Mouse (Mus musculus) midbrain, embryonic 13.5 days (tissue): Measurements from ENCODE around the gene Mmel1. TPM values are rescaled to one million over a fixed set of nuclear protein-coding genes. Genes with fewer than 3 reads are reported as not detected.

Experiments
- ATAC-seq: fragments of 200-750 bp; cut with Nextera tagmentation; 2 replicates; pipeline ENCODE4 v1.8.0; 2017; ENCODE audit warnings: mild to moderate bottlenecking, moderate TSS enrichment, moderate library complexity
- H3K27ac ChIP-seq: fragments of 300-500 bp; sonication (generic); 2 replicates; pipeline ENCODE4 v1.5.1; 2015; ENCODE audit warnings: inconsistent platforms, mild to moderate bottlenecking, moderate library complexity
- H3K27me3 ChIP-seq: fragments of 300-500 bp; sonication (generic); 2 replicates; pipeline ENCODE4 v1.6.1; 2015; ENCODE audit warnings: mild to moderate bottlenecking, inconsistent platforms
- H3K36me3 ChIP-seq: fragments of 300-500 bp; sonication (generic); 2 replicates; pipeline ENCODE4 v1.6.1; 2015; ENCODE audit warnings: mild to moderate bottlenecking, inconsistent platforms
- H3K4me1 ChIP-seq: fragments of 300-500 bp; sonication (generic); replicated peaks from 2 replicates; pipeline ENCODE4 v1.6.1; 2015; ENCODE audit warnings: inconsistent platforms
- H3K4me2 ChIP-seq: fragments of 300-500 bp; sonication (generic); replicated peaks from 2 replicates; pipeline ENCODE4 v1.6.1; 2015; ENCODE audit warnings: moderate library complexity, mild to moderate bottlenecking, inconsistent platforms
- H3K4me3 ChIP-seq: fragments of 300-500 bp; sonication (generic); replicated peaks from 2 replicates; pipeline ENCODE4 v1.5.1; 2015; ENCODE audit warnings: mild to moderate bottlenecking, inconsistent platforms
- H3K9ac ChIP-seq: fragments of 300-500 bp; sonication (generic); replicated peaks from 2 replicates; pipeline ENCODE4 v1.6.1; 2015; ENCODE audit warnings: mild to moderate bottlenecking, inconsistent platforms
- H3K9me3 ChIP-seq: fragments of 300-500 bp; sonication (generic); 2 replicates; pipeline ENCODE4 v1.6.1; 2016; ENCODE audit warnings: mild to moderate bottlenecking, inconsistent platforms
- WGBS: fragments of 180-500 bp; shearing (Covaris S2); methylation state at CpG from one replicate; pipeline ENCODE4 v1.1.7; 2015; 5-methylcytosine and 5-hydroxymethylcytosine counted together
- polyA plus RNA-seq: library from polyadenylated mRNA; unstranded; fragments of >200 nt; fragmentation: Nextera tagmentation; extraction: Ambion mirVana; gene quantifications from 2 replicates; pipeline ENCODE4 v1.2.1, GENCODE M21; 2015

The Mmel1 gene
- 0.32 and 0.35 TPM in 2 replicates for polyA plus RNA-seq

DNA sequence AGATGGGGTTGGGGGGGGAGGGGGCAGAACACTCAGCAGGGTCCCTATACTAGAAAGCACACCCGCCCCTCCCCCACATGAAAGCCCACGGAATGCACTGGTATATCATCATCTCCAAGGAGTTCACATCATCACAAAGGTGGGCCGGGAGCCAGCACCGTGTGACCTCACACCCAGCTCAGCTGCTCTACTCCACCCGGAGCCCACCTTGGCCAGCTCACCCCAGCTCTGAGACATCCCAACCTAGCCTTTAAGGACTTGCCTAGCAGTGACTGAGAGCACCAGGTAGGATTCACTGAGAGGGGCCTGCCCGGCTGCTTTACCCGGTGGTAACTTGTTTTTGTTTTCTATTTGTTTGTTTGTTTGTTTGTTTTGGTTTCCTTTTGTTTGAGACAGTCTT lies at the start of gene Mmel1:
Mmel1 (plus strand) TSS at position 146 of the 400 bp plus-strand sequence.
- Histone ChIP-seq H3K4me2 (no peak within 1 kb of the TSS), H3K36me3 (no peaks in the 10 kb centered on the region), H3K9ac (no peak within 1 kb of the TSS), H3K27ac (no peak within 1 kb of the TSS), H3K9me3 (no peaks in the 10 kb centered on the region), H3K4me1 (peaks cover 20% of the 10 kb centered on the region), H3K27me3 (peaks cover 38% of the 10 kb centered on the region), H3K4me3 (no peak within 1 kb of the TSS)
- 79% methylated on average over 7 of the region's 7 CpGs for WGBS
- no peak for ATAC-seq

DNA sequence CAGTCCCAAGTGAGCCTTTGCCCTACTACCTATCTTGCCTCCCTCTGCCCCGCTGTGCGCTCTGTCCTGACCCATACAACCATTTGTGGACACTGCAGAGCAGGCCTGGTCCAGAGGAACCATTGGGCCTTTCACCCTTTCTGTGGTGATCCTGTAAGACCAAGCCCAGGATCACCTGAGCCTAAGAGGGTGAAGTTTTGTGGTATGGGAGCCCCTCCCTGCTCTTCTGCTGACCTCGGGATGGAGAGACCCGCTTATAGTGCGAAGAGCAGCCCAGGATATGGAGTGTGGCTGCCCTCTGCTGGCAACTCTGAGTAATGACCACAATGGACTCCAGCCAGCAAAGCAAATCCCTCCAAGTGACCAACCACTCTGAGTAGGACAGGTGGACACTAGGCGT lies 43.7 kb upstream of the Mmel1 start:
- H3K36me3 ChIP-seq: no peaks in the 10 kb centered on the region
- H3K9me3 ChIP-seq: no peaks in the 10 kb centered on the region
- peaks cover 27% of the 10 kb centered on the region for H3K27me3 ChIP-seq
- H3K4me1 ChIP-seq: 0 out of 2 replicates have a peak, but pooled peaks cover 3% of the 10 kb centered on the region
- no peak overlapping the region for H3K4me3 ChIP-seq
- ATAC-seq: peak; percentile 78
- no peak overlapping the region for H3K4me2 ChIP-seq
- WGBS: 33% methylated on average over 6 of the region's 6 CpGs
- no peak overlapping the region for H3K9ac ChIP-seq
- H3K27ac ChIP-seq: no peak overlapping the region

DNA sequence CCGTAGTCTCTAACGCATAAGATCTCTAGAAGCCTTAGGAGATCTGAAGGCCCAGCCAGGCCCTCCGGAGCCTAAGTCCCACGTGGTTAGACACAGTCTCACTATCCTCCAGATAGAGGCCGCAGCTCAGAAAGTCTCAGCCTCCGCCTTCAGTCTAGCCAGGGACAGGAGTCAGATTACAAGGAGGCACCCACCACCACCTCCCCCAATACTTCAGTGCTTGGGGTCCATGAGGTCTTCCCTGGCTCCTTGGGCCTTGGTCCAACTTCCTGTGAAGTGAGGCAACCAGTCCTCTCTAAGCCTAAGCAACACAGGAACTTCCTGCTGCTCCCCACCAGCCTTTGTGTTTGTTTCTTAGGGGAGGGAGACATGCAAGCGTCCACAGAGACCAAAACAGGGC lies 43.2 kb upstream of the Mmel1 start:
- Histone ChIP-seq H3K27ac (no peak overlapping the region), H3K4me1 (0 out of 2 replicates have a peak, but pooled peaks cover 3% of the 10 kb centered on the region), H3K4me3 (no peak overlapping the region), H3K4me2 (no peak overlapping the region), H3K27me3 (peaks cover 27% of the 10 kb centered on the region), H3K9ac (no peak overlapping the region), H3K36me3 (no peaks in the 10 kb centered on the region), H3K9me3 (no peaks in the 10 kb centered on the region)
- peak; percentile 40; the same call in 1 of the 2 replicates for ATAC-seq
- WGBS: 60% methylated on average over 7 of the region's 7 CpGs

DNA sequence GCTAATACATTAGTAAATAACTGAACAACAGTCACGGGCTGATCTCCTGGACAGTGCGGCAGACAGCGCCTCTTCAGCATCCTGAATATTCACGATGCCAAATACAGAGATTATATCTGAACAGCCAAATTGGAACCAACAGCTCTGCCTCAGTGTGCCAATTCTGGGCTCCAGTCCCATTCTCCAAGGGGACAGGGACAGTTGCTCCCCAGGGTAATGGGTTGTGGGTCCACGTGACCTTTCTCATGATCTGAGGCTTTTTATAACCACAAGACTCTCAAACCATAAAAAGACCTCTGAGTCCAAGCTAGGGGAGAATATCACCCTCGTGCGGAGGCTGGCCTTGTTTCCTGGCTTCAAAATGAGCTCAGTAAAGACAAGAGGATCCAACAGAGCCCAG lies 42.2 kb upstream of the Mmel1 start:
- ATAC-seq: no peak
- Histone ChIP-seq H3K36me3 (no peaks in the 10 kb centered on the region), H3K27ac (no peak overlapping the region), H3K4me1 (0 out of 2 replicates have a peak, but pooled peaks cover 3% of the 10 kb centered on the region), H3K9ac (no peak overlapping the region), H3K4me3 (no peak overlapping the region), H3K9me3 (no peaks in the 10 kb centered on the region), H3K4me2 (no peak overlapping the region), H3K27me3 (peaks cover 25% of the 10 kb centered on the region)
- WGBS: 92% methylated on average over 7 of the region's 7 CpGs

DNA sequence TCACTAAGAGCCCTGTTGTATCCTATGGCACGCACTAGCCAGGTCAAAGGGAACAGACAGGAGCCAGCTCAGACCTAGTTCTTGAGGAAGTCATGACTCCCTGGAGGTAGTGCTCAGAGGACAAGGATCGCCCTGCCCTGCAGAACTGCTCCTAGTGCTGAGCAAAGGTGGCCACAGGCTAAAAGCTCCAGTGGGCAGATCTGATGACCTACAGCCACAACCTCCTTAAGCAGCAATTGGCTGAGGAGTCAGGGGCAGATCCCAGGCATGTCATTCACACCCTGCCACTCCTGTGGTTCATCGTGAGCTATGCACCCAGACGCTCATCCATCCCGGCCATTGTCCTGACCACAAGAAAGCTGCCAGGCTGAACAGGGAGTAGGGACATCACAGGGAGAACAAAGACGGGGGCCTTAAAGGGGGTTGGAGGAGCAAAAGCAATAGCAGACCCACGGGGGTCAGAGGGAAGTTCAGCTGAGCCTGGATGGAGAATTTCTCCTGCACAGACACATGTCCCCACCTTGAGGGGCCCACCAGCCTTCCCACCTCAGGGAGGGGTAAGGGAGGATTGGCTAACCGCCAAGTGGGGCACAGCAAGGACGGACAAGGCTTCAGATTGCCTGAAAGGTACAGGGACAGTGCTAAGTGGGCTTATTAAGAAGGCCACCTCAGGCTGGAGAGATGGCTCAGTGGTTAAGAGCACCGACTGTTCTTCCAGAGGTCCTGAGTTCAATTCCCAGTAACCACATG lies 41.3 kb upstream of the Mmel1 start:
- H3K4me3 ChIP-seq: no peak overlapping the region
- H3K27ac ChIP-seq: no peak overlapping the region
- H3K27me3 ChIP-seq: peaks cover 26% of the 10 kb centered on the region
- H3K36me3 ChIP-seq: no peaks in the 10 kb centered on the region
- no peaks in the 10 kb centered on the region for H3K9me3 ChIP-seq
- no peak overlapping the region for H3K9ac ChIP-seq
- WGBS: 47% methylated on average over 10 of the region's 10 CpGs
- H3K4me1 ChIP-seq: 0 out of 2 replicates have a peak, but pooled peaks cover 3% of the 10 kb centered on the region
- ATAC-seq: no peak
- no peak overlapping the region for H3K4me2 ChIP-seq

DNA sequence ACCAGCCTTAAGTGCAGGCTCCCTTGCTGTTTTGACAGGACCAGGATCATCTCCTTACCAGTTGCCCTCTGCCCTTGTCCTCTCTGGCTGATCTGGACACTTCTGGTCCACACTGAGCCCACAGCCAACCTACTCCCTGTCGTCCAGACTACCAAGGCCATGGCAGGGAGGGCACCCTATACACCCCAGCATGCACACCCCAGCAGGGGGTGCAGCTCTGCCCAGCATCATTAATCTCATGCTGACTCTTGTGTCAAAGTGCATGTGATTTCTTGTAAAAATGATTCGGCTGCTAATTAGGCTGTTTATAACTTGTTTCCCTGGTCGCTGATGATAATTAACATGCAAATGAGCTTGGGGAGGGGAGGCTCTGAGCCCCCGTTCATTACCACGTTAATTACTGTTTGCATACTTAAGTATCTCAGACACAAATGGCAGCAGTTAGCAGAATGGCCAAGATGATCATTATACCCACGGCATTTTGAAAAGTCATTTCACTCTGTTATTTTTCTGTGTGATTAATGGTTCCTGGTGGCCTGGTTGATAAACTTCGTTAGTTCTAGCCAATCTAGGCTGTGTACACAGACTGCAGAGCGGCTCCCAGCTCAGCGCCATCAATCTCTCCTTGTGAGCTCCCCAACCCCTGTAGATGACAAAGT lies 37.3 kb upstream of the Mmel1 start:
- H3K4me3 ChIP-seq: no peak overlapping the region
- ATAC-seq: no peak
- H3K4me1 ChIP-seq: peaks cover 3% of the 10 kb centered on the region
- peaks cover 16% of the 10 kb centered on the region for H3K27me3 ChIP-seq
- no peak overlapping the region for H3K27ac ChIP-seq
- no peaks in the 10 kb centered on the region for H3K36me3 ChIP-seq
- H3K9me3 ChIP-seq: no peaks in the 10 kb centered on the region
- no peak overlapping the region for H3K4me2 ChIP-seq
- 57% methylated on average over 9 of the region's 9 CpGs for WGBS
- H3K9ac ChIP-seq: no peak overlapping the region

DNA sequence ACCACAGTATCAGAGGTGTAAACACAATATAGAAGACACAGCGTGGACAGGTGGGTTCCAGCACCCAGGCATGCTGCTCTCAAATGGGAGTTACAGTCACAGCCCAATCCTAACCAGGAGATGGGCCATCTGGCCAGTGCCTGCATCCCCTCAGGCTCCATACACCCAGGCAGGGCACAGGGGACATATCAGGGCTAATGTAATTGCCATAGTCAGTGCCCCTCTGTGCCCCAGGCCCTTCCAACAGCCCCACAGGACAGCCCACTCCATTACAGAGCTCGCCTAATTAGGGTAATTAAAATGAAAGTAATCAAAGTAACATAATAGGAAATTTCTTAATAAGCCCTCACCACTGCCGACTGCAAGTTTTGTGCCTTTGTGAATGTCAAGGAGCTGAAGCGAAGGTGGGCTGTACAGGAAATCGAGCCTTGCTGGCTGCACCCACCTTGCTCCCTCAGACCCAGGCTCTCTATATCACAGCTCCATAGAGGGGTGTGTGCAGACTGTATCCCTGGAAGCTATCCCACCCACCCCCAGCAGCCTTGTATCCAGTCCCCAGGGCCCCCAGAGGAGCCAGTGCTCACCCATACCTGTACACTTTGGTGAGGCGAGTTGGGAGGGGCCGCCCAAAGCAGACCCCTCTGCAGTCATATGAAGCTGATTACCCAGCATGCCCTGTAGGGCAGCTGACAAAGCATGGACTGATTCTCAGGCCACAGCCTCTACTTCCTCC lies 33.0 kb upstream of the Mmel1 start:
- Histone ChIP-seq H3K4me2 (no peak overlapping the region), H3K27ac (no peak overlapping the region), H3K9ac (no peak overlapping the region), H3K36me3 (no peaks in the 10 kb centered on the region), H3K27me3 (peaks cover 36% of the 10 kb centered on the region), H3K9me3 (no peaks in the 10 kb centered on the region), H3K4me1 (no peaks in the 10 kb centered on the region; the same call in none of the 2 replicates), H3K4me3 (no peak overlapping the region)
- ATAC-seq: peak; percentile 57
- WGBS: 71% methylated on average over 7 of the region's 7 CpGs

DNA sequence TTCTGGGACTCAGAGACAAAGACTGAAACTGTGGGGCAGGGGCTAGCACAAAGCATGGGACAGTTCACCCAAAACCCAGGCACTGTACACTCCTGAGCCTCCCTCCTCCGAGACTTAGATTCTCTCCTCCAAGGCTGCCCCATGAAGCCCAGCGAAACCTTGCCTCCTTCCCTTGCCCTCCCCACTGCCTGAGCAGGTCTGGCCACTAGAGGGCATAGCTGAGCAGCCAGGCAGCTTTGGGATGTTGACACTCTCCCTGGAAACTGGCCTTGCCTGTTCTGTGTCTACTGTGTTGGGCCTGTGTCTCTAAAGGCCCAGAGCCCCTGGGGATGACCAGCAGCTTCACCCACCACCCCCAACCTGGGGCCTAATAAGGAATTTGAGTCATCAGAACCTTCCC lies 32.2 kb upstream of the Mmel1 start, which contains the start of gene Ttc34:
Ttc34 (plus strand) TSS at position 290 of the 400 bp plus-strand sequence.
- peaks cover 36% of the 10 kb centered on the region for H3K27me3 ChIP-seq
- ATAC-seq: 0 out of 2 replicates have a peak, but pooled peaks have one; percentile 24
- no peaks in the 10 kb centered on the region; the same call in none of the 2 replicates for H3K4me1 ChIP-seq
- 42% methylated on average over 2 of the region's 2 CpGs for WGBS
- H3K4me2 ChIP-seq: no peak within 1 kb of the TSS
- no peak within 1 kb of the TSS for H3K4me3 ChIP-seq
- H3K27ac ChIP-seq: no peak within 1 kb of the TSS
- H3K36me3 ChIP-seq: no peaks in the 10 kb centered on the region
- H3K9ac ChIP-seq: no peak within 1 kb of the TSS
- H3K9me3 ChIP-seq: no peaks in the 10 kb centered on the region

DNA sequence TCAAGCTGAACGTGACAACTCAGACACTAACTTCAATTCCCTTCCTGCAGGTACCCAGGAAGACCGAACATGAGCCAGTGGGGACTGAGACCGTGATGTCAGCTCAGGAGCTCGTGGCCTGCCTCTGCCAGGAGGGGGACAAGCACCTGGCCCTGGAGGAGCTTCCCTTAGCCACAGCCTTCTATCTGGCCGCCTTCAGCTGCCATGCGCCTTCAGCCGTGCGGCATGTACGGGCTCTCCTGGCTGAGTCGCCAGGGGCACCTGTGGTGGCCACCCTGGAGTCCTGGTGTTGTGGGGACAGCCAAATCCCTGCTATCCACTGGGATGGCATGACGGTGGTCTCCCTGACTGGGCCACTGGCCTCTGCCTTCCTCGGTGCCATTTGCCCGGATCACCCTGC lies 30.6 kb upstream of the Mmel1 start:
- no peak overlapping the region for H3K4me3 ChIP-seq
- H3K27me3 ChIP-seq: peaks cover 27% of the 10 kb centered on the region
- H3K9me3 ChIP-seq: no peaks in the 10 kb centered on the region
- no peak for ATAC-seq
- H3K27ac ChIP-seq: no peak overlapping the region
- H3K4me2 ChIP-seq: no peak overlapping the region
- WGBS: 88% methylated on average over 13 of the region's 13 CpGs
- no peak overlapping the region for H3K9ac ChIP-seq
- H3K4me1 ChIP-seq: no peaks in the 10 kb centered on the region; the same call in 1 of the 2 replicates
- H3K36me3 ChIP-seq: no peaks in the 10 kb centered on the region

DNA sequence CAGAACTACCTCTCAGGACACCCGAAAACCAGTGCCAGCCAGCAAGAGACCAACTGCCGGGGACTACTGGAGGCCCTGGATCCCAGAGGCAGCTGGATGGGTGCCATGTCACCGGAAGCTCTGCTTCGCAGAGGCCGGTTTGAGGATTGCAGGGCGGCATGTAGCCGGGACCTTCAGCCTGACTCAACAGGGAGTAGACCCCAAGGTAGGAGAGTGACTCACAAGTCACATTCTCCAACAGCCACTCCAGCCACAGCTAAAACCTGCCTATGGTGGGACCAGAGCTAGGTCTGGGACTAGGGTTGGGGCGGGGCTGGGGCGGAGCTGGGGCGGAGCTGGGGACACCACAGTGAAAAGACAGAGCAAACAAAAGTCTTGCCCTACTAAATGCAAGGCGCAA lies 30.0 kb upstream of the Mmel1 start:
- H3K4me1 ChIP-seq: no peaks in the 10 kb centered on the region; the same call in 1 of the 2 replicates
- 0 out of 2 replicates have a peak overlapping the region, but pooled peaks have one; percentile 3 for H3K9ac ChIP-seq
- no peak overlapping the region for H3K27ac ChIP-seq
- ATAC-seq: no peak
- no peak overlapping the region for H3K4me3 ChIP-seq
- H3K9me3 ChIP-seq: no peaks in the 10 kb centered on the region
- H3K36me3 ChIP-seq: no peaks in the 10 kb centered on the region
- 51% methylated on average over 11 of the region's 11 CpGs for WGBS
- no peak overlapping the region for H3K4me2 ChIP-seq
- peaks cover 26% of the 10 kb centered on the region for H3K27me3 ChIP-seq

DNA sequence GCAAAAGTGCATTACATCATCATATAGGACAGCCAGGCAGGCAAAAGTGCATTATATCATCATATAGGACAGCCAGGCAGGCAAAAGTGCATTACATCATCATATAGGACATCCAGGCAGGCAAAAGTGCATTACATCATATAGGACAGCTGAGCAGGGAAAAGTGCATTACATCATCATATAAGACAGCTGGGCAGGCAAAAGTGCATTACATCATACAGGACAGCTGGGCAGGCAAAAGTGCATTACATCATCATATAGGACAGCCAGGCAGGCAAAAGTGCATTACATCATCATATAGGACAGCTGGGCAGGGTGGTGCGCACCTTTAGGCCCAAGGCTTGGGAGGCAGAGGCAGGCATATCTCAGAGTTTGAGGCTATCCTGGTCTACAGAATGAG lies 16.7 kb upstream of the Mmel1 start:
- H3K4me3 ChIP-seq: no peak overlapping the region
- ATAC-seq: no peak
- peaks cover 36% of the 10 kb centered on the region for H3K27me3 ChIP-seq
- H3K27ac ChIP-seq: no peak overlapping the region
- peaks cover 13% of the 10 kb centered on the region for H3K4me1 ChIP-seq
- H3K9ac ChIP-seq: no peak overlapping the region
- 96% methylated on average over 1 of the region's 1 CpGs for WGBS
- H3K36me3 ChIP-seq: no peaks in the 10 kb centered on the region
- H3K9me3 ChIP-seq: no peaks in the 10 kb centered on the region
- no peak overlapping the region for H3K4me2 ChIP-seq

DNA sequence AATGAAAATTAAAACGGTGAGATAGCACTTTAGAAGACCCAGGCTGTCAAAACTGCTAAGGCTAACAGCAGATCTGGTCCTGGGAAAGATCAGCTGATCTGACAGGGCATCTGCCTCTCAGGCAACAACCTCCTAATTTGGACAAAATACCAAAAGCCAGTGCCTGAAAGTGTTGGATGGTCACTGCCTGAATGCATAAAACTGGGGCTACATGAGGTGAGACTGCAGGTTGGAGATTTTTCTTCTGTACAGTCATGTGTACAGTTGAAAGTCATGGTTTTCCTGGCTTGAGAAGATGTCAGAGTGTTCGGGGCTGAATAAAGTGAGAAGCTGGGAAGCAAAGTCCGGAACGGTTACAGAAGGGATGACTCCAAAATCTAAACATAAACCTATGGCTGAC lies 15.5 kb upstream of the Mmel1 start:
- Histone ChIP-seq H3K4me2 (no peak overlapping the region), H3K9ac (no peak overlapping the region), H3K4me3 (no peak overlapping the region), H3K27me3 (peaks cover 45% of the 10 kb centered on the region), H3K27ac (no peak overlapping the region), H3K9me3 (no peaks in the 10 kb centered on the region), H3K4me1 (peaks cover 13% of the 10 kb centered on the region), H3K36me3 (no peaks in the 10 kb centered on the region)
- ATAC-seq: no peak
- WGBS: 86% methylated on average over 4 of the region's 4 CpGs
